Mouse (Mus musculus): ENCODE data around the gene Amigo3.
A peak's percentile ranks its signal among the peaks of the same experiment; 100 is the strongest.

The Amigo3 gene

GRCm38 (mm10) chr9:108052411-108052810, 548 bp upstream of the Amigo3 start:
- no peak for DNase-seq (ENCODE audit: low read depth, low spot score)

GRCm38 (mm10) chr9:108053665-108054225, 786 bp downstream of the Amigo3 start:
- DNase-seq (ENCODE audit: low read depth, low spot score): no peak

GRCm38 (mm10) chr9:108054331-108055040, 1.5 kb downstream of the Amigo3 start:
- no peak for DNase-seq (ENCODE audit: low read depth, low spot score)

GRCm38 (mm10) chr9:108055061-108055460, 2.1 kb downstream of the Amigo3 start:
- no peak for DNase-seq (ENCODE audit: low read depth, low spot score)

- DNase-seq (ENCODE audit: low read depth, low spot score): no peak
These were observed 2.8 kb downstream of the Amigo3 start for GRCm38 (mm10) chr9:108055661-108056237.

- DNase-seq (ENCODE audit: low read depth, low spot score): no peak
These were observed 3.7 kb downstream of the Amigo3 start for GRCm38 (mm10) chr9:108056361-108057261.

GRCm38 (mm10) chr9:108057262-108057562, 4.3 kb downstream of the Amigo3 start:
- no peak for DNase-seq (ENCODE audit: low read depth, low spot score)

- no peak for DNase-seq (ENCODE audit: low read depth, low spot score)
These were observed 5.3 kb downstream of the Amigo3 start for GRCm38 (mm10) chr9:108058291-108058690.

- no peak for DNase-seq (ENCODE audit: low read depth, low spot score)
These were observed 9.2 kb downstream of the Amigo3 start for GRCm38 (mm10) chr9:108062142-108062541.

GRCm38 (mm10) chr9:108063361-108063760, 10.4 kb downstream of the Amigo3 start:
- no peak for DNase-seq (ENCODE audit: low read depth, low spot score)

- DNase-seq (ENCODE audit: low read depth, low spot score): peak; percentile 61
These were observed 12.6 kb downstream of the Amigo3 start for GRCm38 (mm10) chr9:108065491-108066011.

- DNase-seq (ENCODE audit: low read depth, low spot score): no peak
These were observed 14.2 kb downstream of the Amigo3 start for GRCm38 (mm10) chr9:108067199-108067598.

GRCm38 (mm10) chr9:108067900-108068299, 14.9 kb downstream of the Amigo3 start:
- peak; percentile 78 for DNase-seq (ENCODE audit: low read depth, low spot score)

GRCm38 (mm10) chr9:108069007-108069406, 16.0 kb downstream of the Amigo3 start:
- DNase-seq (ENCODE audit: low read depth, low spot score): no peak

GRCm38 (mm10) chr9:108069529-108069928, 16.6 kb downstream of the Amigo3 start:
- DNase-seq (ENCODE audit: low read depth, low spot score): no peak

GRCm38 (mm10) chr9:108071801-108072200, 18.8 kb downstream of the Amigo3 start:
- DNase-seq (ENCODE audit: low read depth, low spot score): no peak

- DNase-seq (ENCODE audit: low read depth, low spot score): no peak
These were observed 19.5 kb downstream of the Amigo3 start for GRCm38 (mm10) chr9:108072481-108072924.

- no peak for DNase-seq (ENCODE audit: low read depth, low spot score)
These were observed 20.4 kb downstream of the Amigo3 start for GRCm38 (mm10) chr9:108073141-108073930.

GRCm38 (mm10) chr9:108080168-108080567, 27.2 kb downstream of the Amigo3 start, which contains the start of gene Mst1:
Mst1 (plus strand) TSS chr9:108080436.
- DNase-seq (ENCODE audit: low read depth, low spot score): no peak

GRCm38 (mm10) chr9:108082549-108082948, 29.6 kb downstream of the Amigo3 start:
- no peak for DNase-seq (ENCODE audit: low read depth, low spot score)

GRCm38 (mm10) chr9:108082988-108083431, 30.1 kb downstream of the Amigo3 start, which contains the start of gene Rnf123:
Rnf123 (minus strand) TSS chr9:108083346.
- no peak for DNase-seq (ENCODE audit: low read depth, low spot score)
